Mouse (Mus musculus) gastrocnemius, adult 18-20 months (tissue): ENCODE results near the gene 4933427D14Rik. TPM values are rescaled to one million over a fixed set of nuclear protein-coding genes. Genes with fewer than 3 reads are reported as not detected.
A peak's percentile ranks its signal among the peaks of the same experiment; 100 is the strongest.

Experiments used
- DNase-seq: peaks from one replicate; pipeline ENCODE4 v3.0.0; 2021; ENCODE audit warnings: low spot score
- total RNA-seq, 2 experiments: library from RNA; stranded (reverse); gene quantifications; 2 replicates each; pipeline ENCODE4 v1.2.3; 2021

Gene 4933427D14Rik
- total RNA-seq, 2 experiments from 2014 or later, result 0.83 to 1.0 TPM

- peak; percentile 66 for DNase-seq
These were observed 61.9 kb downstream of the 4933427D14Rik start for GRCm38 (mm10) chr11:72145182-72145876.

GRCm38 (mm10) chr11:72142889-72143288 lies 64.4 kb downstream of the 4933427D14Rik start:
- DNase-seq, result no peak

- DNase-seq, result no peak
These were observed 67.1 kb downstream of the 4933427D14Rik start for GRCm38 (mm10) chr11:72140198-72140597.

- DNase-seq, result no peak
These were observed 70.9 kb downstream of the 4933427D14Rik start for GRCm38 (mm10) chr11:72136231-72136982.

- peak; percentile 37 for DNase-seq
These were observed 71.7 kb downstream of the 4933427D14Rik start, which contains the start of gene Pitpnm3 for GRCm38 (mm10) chr11:72135383-72136158. TSS of gene Pitpnm3 (minus strand) at chr11:72135778.

GRCm38 (mm10) chr11:72134536-72135382 lies 72.5 kb downstream of the 4933427D14Rik start:
- DNase-seq, result no peak

- peak; percentile 47 for DNase-seq
These were observed 74.2 kb downstream of the 4933427D14Rik start for GRCm38 (mm10) chr11:72133075-72133474.

- peak; percentile 41 for DNase-seq
These were observed 75.0 kb downstream of the 4933427D14Rik start for GRCm38 (mm10) chr11:72132266-72132665.

- no peak for DNase-seq
These were observed 75.6 kb downstream of the 4933427D14Rik start for GRCm38 (mm10) chr11:72131697-72132096.

- no peak for DNase-seq
These were observed 76.4 kb downstream of the 4933427D14Rik start for GRCm38 (mm10) chr11:72130905-72131304.

- no peak for DNase-seq
These were observed 76.8 kb downstream of the 4933427D14Rik start for GRCm38 (mm10) chr11:72130472-72130871.

GRCm38 (mm10) chr11:72130021-72130420 lies 77.2 kb downstream of the 4933427D14Rik start:
- peak; percentile 75 for DNase-seq

- DNase-seq, result no peak
These were observed 78.0 kb downstream of the 4933427D14Rik start for GRCm38 (mm10) chr11:72129032-72129894.

- DNase-seq, result no peak
These were observed 79.6 kb downstream of the 4933427D14Rik start for GRCm38 (mm10) chr11:72127450-72128189.

GRCm38 (mm10) chr11:72125781-72126180 lies 81.5 kb downstream of the 4933427D14Rik start:
- no peak for DNase-seq

GRCm38 (mm10) chr11:72123531-72123930 lies 83.7 kb downstream of the 4933427D14Rik start:
- DNase-seq, result no peak

GRCm38 (mm10) chr11:72120354-72120753 lies 86.9 kb downstream of the 4933427D14Rik start:
- DNase-seq, result no peak

- no peak for DNase-seq
These were observed 88.6 kb downstream of the 4933427D14Rik start for GRCm38 (mm10) chr11:72118630-72119029.

GRCm38 (mm10) chr11:72113296-72113695 lies 94.0 kb downstream of the 4933427D14Rik start:
- DNase-seq, result no peak
